Mouse (Mus musculus) layer of hippocampus, adult 9-11 months (tissue): ENCODE data around the gene Hnrnpc.
"Not testable (repeated sequence)": the region's sequence is repeated elsewhere in the genome, so short reads cannot be mapped to it uniquely, and the experiment has no call there.

ENCODE experiments used
- DNase-seq: peaks from one replicate; pipeline ENCODE4 v3.0.0; 2022

Gene Hnrnpc

GRCm38 (mm10) chr14:52101285-52102157 lies 2.3 kb downstream of the Hnrnpc start:
- DNase-seq = no peak

- DNase-seq = no peak
These were observed 3.5 kb downstream of the Hnrnpc start for GRCm38 (mm10) chr14:52100170-52100960.

GRCm38 (mm10) chr14:52099563-52099962 lies 4.3 kb downstream of the Hnrnpc start:
- no peak for DNase-seq

DNA sequence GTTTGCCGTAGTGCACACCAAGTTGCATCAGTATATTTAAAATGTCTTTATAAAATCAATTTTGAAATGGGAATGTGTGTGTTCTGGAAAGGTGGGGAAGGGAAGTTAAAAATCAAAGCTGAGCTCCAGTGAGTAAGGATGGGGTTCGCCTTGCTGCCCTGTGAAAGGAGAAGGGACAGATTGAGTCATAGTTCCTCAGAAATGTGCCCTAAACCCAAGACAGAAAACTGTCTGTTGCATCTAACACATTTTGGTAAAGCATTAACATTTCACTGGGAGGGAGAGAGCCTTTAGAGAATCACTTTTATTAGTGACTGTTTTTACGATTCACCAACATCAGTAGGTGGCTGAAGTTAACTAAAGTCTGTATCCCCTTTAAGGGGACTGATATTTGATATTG lies 5.4 kb downstream of the Hnrnpc start:
- DNase-seq = not testable (repeated sequence)

DNA sequence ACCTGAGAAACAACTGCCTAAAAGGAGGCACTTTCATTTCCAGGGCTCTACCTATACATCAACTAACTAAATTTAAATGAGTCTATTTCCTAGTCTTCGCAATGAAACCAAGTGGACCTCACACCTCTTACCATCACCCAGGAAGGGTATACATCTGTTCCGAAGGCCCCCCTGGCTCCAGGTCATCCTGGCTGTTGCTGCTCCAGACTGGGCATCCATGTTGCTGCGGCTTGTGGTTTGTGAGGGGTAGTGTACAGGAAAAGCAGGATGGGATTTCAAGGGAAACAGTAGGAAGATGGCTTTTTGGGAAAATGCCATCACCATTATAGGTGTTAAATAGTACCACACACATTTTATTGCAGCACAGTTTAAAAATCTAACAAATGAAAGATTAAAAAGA lies 6.6 kb downstream of the Hnrnpc start:
- DNase-seq = not testable (repeated sequence)

DNA sequence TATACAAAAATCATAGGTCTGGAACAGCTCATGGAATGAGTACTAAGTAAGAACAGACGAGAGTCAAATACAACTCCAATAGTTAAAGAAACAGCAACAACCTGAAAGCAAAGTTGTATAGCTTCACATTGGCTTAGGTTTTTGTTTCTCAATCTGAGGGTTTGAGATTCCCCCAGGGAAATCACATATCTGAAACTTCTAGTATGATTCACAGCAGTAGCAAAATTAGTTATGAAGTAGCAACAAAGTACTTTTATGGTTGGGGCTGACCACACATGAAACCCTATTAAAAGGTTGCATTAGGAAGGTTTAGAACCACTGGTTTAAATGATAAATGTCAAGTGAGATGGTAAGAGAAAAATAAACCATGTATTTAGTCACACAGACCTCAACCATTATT lies 9.3 kb downstream of the Hnrnpc start:
- DNase-seq = no peak

- DNase-seq = no peak
These were observed 20.7 kb downstream of the Hnrnpc start for GRCm38 (mm10) chr14:52083083-52083482.

GRCm38 (mm10) chr14:52071599-52072137 lies 32.2 kb downstream of the Hnrnpc start:
- no peak for DNase-seq

DNA sequence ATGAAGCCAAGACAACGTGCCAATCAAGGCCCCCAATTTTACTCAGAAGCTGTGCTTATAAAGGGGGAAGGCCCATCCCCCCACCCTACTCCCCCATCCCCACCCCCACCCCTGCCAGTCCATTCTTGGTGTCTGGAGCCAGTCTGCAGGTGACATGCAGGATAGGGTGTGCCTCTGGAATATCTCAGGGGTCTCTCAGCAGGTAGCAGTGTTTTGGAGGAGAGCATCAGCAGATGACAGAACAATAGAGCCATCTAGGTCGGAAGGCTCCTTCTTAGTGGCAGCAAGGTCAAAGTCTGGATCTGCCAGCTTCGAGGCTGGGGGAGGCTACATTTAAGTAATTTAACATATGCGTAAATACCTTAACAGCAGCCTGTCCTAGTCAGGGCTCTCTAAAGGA lies 37.7 kb downstream of the Hnrnpc start:
- DNase-seq = no peak

DNA sequence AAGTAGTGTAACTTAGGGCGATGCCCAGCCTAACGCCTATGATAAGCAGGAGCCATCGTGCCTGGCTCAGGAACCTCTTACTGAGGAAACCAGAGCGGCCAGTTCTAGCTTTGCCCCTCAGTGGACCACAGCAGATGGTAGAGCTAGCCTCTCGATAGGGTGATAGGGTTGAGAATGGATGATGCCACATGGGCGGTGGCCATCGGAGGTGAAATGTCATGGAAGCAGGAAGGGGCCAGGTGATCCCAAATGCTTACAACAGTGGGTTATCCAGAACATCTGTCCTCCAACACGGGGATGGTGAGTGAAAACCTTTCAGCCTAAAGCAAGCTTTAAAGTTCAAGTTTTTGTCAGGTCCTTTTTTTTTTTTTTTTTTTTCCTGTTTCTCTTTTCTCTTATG lies 42.0 kb downstream of the Hnrnpc start:
- DNase-seq = no peak

- peak; percentile 22 for DNase-seq
These were observed 43.0 kb downstream of the Hnrnpc start for GRCm38 (mm10) chr14:52060800-52061199.

DNA sequence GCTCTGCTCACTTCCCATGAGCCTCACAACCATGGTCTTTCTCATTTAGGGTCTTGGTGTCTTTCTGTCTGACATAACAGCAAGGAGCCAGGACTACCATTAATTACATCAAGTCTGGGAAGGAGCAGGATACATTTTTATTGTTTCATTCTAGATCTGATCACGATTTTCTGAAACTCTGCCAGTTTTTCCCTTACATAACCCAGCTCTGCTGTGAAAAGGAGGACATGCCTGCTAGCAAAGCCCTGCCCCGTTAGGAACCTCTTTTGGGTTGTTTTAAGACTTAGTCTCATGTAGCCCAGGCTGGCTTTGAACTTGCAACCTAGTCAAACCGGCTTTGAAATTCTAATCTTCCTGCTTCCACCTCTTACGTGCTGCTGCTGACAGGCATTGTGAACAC lies 43.8 kb downstream of the Hnrnpc start:
- DNase-seq = no peak

DNA sequence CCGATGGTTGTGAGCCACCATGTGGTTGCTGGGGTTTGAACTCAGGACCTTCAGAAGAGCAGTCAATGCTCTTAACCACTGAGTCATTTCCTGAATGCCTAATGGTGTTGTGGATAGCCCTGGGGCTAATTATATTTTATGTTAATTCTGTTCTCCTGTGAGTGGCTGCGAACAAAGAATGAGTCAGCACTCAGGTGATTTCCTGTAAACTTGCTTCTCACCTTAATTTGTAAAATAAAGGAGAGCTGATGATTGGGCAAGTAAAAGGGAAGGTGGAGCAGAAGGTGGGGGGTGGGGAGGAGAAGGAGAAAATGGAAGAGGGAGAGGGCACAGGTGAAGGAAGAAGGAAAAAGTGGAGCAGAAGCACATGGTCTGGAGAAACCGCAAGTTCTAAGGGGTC lies 51.1 kb downstream of the Hnrnpc start:
- DNase-seq = not testable (repeated sequence)

DNA sequence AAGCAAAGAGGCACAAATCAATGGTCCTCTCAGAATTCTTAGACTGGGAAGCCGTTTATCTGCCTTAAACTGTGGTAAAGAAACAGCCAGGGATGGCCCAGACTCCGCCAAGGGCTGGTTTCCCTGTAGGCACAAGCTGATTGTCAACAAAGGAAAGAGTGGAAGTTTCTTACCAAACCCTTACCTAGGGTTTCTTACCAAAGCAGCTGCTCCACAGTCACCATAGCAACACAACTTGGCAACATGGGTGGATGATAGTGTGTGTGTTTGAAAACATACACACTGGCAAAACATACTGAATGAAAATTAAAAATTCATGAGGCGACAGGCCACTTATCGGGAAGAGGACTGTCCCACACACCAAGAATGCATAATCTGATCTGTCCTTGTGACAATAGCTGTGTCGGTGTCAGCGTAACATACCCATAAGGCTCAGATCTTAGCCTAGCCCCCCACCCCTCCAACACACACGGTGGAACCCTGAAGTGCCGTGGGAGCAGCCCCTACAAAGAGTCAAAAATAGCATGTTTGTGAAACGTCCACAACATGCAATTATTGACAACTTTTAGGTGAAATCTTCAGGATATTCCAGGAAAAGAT lies 57.8 kb downstream of the Hnrnpc start:
- no peak for DNase-seq

- no peak for DNase-seq
These were observed 58.7 kb downstream of the Hnrnpc start for GRCm38 (mm10) chr14:52044901-52045678.

GRCm38 (mm10) chr14:52043446-52043845 lies 60.4 kb downstream of the Hnrnpc start:
- DNase-seq = no peak

DNA sequence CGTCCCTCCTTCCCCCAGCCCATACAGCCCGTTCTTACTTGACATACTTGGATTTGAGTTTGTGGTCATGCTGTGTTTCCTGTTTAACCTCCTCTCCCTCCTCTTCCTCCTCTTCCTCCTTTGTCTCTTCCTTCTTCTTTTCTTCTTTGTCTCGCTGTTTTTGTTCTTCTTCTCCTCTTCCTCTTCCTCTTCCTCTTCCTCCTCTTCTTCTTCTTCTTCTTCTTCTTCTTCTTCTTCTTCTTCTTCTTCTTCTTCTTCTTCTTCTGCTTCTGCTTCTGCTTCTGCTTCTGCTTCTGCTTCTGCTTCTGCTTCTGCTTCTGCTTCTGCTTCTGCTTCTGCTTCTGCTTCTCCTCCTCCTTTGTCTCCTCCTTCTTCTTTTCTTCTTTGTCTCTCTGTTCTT lies 61.5 kb downstream of the Hnrnpc start, which contains the start of gene Olfr221:
Gene Olfr221 (minus strand): TSS at position 101 of the 400 bp plus-strand sequence.
- DNase-seq = not testable (repeated sequence)

GRCm38 (mm10) chr14:52039332-52039731 lies 64.5 kb downstream of the Hnrnpc start:
- no peak for DNase-seq

DNA sequence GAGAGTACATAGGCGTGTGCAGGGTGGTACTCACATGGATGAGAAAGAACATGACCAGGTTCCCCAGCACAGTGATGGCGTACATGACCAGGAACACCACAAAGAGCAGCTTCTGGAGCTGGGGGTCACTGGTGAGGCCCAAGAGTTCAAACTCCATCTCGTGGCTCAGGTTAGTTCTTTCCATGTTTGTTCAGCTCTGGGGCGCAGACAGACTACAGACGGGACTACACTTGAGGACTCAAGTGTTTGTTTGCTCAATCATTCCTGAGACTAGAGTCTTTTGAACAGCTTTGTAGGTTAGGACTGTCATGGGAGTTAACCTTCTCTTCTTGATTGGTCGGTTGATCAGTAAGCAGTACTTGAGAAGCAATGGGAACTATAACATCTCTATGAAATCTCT lies 67.9 kb downstream of the Hnrnpc start:
- no peak for DNase-seq

- no peak for DNase-seq
These were observed 77.5 kb downstream of the Hnrnpc start for GRCm38 (mm10) chr14:52026342-52026741.

DNA sequence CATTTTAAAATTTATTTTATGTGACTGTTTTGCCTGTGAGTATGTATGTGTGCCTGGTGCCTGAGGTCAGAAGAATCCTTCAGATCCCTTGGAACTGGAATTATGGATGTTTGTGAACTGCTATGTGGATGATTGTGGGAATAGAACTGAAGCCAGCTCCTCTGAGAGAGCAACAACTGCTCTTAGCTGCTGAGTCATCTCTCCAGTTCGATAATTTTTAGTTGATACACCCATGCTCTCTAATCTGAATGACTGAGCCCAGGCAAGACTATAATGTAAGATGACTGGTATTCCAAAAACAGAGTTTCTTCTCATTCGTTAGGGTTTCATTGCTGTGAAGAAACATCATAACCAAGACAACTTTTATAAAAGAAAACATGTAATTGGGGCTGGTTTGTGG lies 79.7 kb downstream of the Hnrnpc start:
- no peak for DNase-seq
